Mouse (Mus musculus) lung, postnatal 4 days (tissue): ENCODE measurements at regions not wholly inside any gene's neighbourhood (a gene's known extent, or its start where the extent isn't known, plus 50 kb on each side); places are given as distances from the start of the nearest gene placed in this dataset.

Experiments used
- DNase-seq, 2 experiments: peaks; one replicate each; pipeline ENCODE4 v3.0.0; 2021

GRCm38 (mm10) chr13:29016145-29016651 is 62.7 kb upstream of the Sox4 start:
- DNase-seq, result no peak

- DNase-seq, result no peak
Measured at GRCm38 (mm10) chr13:29015605-29015994, 62.1 kb upstream of the Sox4 start.

- no peak for DNase-seq
Measured at GRCm38 (mm10) chr13:29014827-29015604, 61.5 kb upstream of the Sox4 start.

GRCm38 (mm10) chr13:29014066-29014826 is 60.7 kb upstream of the Sox4 start:
- DNase-seq, result no peak

- no peak for DNase-seq
Measured at GRCm38 (mm10) chr13:29006467-29006866, 53.0 kb upstream of the Sox4 start.
